Mouse (Mus musculus): Measurements from ENCODE around the gene Tmem129. TPM values are rescaled to one million over a fixed set of nuclear protein-coding genes. Genes with fewer than 3 reads are reported as not detected.

Gene Tmem129
- total and polyA plus RNA-seq, 3 experiments: 40.2 to 51.3 TPM; not detected in 1

GRCm38 (mm10) chr5:33697947-33698512, 39.8 kb upstream of the Tmem129 start:
- no peak for TF ChIP-seq ZNF384 (IDR thresholded peaks at IDR 0.05; ENCODE audit: low read depth, low read length)
- TF ChIP-seq CTCF (IDR thresholded peaks at IDR 0.05 in 2 of 3, conservative IDR thresholded peaks at IDR 0.05 in 1 of 3; ENCODE audit: control insufficient read depth in 1 of 3, insufficient read depth in 1 of 3, low read depth in 2 of 3, low read length in 3 of 3, poor library complexity in 1 of 3, severe bottlenecking in 1 of 3): no peak
- TF ChIP-seq MYC (IDR thresholded peaks at IDR 0.05; ENCODE audit: low read depth, low read length): no peak
- no peak for TF ChIP-seq MAX (IDR thresholded peaks at IDR 0.05; ENCODE audit: low read length)
- TF ChIP-seq TBP (IDR thresholded peaks at IDR 0.05; ENCODE audit: low read depth, low read length): no peak
- TF ChIP-seq TAL1 (IDR thresholded peaks at IDR 0.05; ENCODE audit: low read length): no peak
- Histone ChIP-seq H3K27ac (ENCODE audit: control insufficient read depth, low read depth, low read length) (no peak overlapping the region), H3K27me3 (ENCODE audit: control insufficient read depth in 1 of 2, insufficient read depth in 2 of 2, low read length in 2 of 2) (peaks cover 2 to 11% of the 10 kb centered on the region in 2 experiments), H3K79me2 (ENCODE audit: control insufficient read depth, insufficient read depth, low read length, poor library complexity) (no peaks in the 10 kb centered on the region), H3K9me3 (replicated peaks; ENCODE audit: insufficient read depth, low read length) (no peaks in the 10 kb centered on the region), H3K4me3 (ENCODE audit: control insufficient read depth in 1 of 2, insufficient read depth in 1 of 2, low read depth in 2 of 2, low read length in 2 of 2) (no peak overlapping the region), H3K4me1 (ENCODE audit: control insufficient read depth in 1 of 2, insufficient read depth in 2 of 2, low read length in 2 of 2) (no peaks in the 10 kb centered on the region), H3K9ac (ENCODE audit: control insufficient read depth, low read depth, low read length, poor library complexity, severe bottlenecking) (no peak overlapping the region), H3K36me3 (ENCODE audit: control insufficient read depth in 1 of 2, insufficient read depth in 2 of 2, low read length in 2 of 2) (no peaks in the 10 kb centered on the region)
- DNase-seq (ENCODE audit: low read depth, low spot score): no peak

GRCm38 (mm10) chr5:33697534-33697933, 39.3 kb upstream of the Tmem129 start:
- H3K27me3 ChIP-seq (ENCODE audit: control insufficient read depth in 1 of 2, insufficient read depth in 2 of 2, low read length in 2 of 2): peaks cover 2 to 11% of the 10 kb centered on the region in 2 experiments
- no peaks in the 10 kb centered on the region for H3K9me3 ChIP-seq (replicated peaks; ENCODE audit: insufficient read depth, low read length)
- no peaks in the 10 kb centered on the region for H3K36me3 ChIP-seq (ENCODE audit: control insufficient read depth in 1 of 2, insufficient read depth in 2 of 2, low read length in 2 of 2)
- no peaks in the 10 kb centered on the region for H3K4me1 ChIP-seq (ENCODE audit: control insufficient read depth in 1 of 2, insufficient read depth in 2 of 2, low read length in 2 of 2)
- no peak overlapping the region for H3K4me3 ChIP-seq (ENCODE audit: control insufficient read depth in 1 of 2, insufficient read depth in 1 of 2, low read depth in 2 of 2, low read length in 2 of 2)
- H3K9ac ChIP-seq (ENCODE audit: control insufficient read depth, low read depth, low read length, poor library complexity, severe bottlenecking): no peak overlapping the region
- TF ChIP-seq POLR2AphosphoS2 (IDR thresholded peaks at IDR 0.05; ENCODE audit: low read length) (no peak), GATA1 (IDR thresholded peaks at IDR 0.05; ENCODE audit: low read depth, low read length) (0 out of 2 replicates have a peak, but pooled peaks have one; percentile 21)
- no peak for DNase-seq (ENCODE audit: low read depth, low spot score)
- no peaks in the 10 kb centered on the region for H3K79me2 ChIP-seq (ENCODE audit: control insufficient read depth, insufficient read depth, low read length, poor library complexity)
- no peak overlapping the region for H3K27ac ChIP-seq (ENCODE audit: control insufficient read depth, low read depth, low read length)

DNA sequence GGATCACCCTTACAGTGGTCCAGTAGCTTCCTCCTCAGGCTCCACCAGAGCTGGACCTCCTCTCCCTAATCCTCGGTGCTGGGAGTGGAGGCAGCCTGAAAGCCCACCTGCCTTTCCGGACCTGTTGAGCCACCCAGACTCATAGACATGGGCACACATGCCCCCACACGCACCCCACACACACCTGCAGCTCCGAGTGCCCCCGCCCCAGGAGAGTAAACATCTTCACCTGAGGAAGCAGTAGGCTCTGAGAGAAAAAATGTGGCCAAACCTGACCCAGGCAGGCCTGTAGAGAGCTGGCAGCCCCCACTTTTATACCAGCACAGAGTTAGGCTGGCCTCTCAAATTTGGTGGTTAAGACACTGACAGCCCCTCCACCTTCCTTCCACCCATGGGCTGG, 38.2 kb upstream of the Tmem129 start:
- no peak for DNase-seq (ENCODE audit: low read depth, low spot score)
- Histone ChIP-seq H3K36me3 (ENCODE audit: control insufficient read depth in 1 of 2, insufficient read depth in 2 of 2, low read length in 2 of 2) (no peaks in the 10 kb centered on the region), H3K9me3 (replicated peaks; ENCODE audit: insufficient read depth, low read length) (no peaks in the 10 kb centered on the region), H3K27me3 (ENCODE audit: control insufficient read depth in 1 of 2, insufficient read depth in 2 of 2, low read length in 2 of 2) (peaks cover 2 to 11% of the 10 kb centered on the region in 2 experiments), H3K27ac (ENCODE audit: control insufficient read depth, low read depth, low read length) (no peak overlapping the region), H3K4me1 (ENCODE audit: control insufficient read depth in 1 of 2, insufficient read depth in 2 of 2, low read length in 2 of 2) (no peaks in the 10 kb centered on the region), H3K4me3 (ENCODE audit: control insufficient read depth in 1 of 2, insufficient read depth in 1 of 2, low read depth in 2 of 2, low read length in 2 of 2) (no peak overlapping the region), H3K79me2 (ENCODE audit: control insufficient read depth, insufficient read depth, low read length, poor library complexity) (no peaks in the 10 kb centered on the region), H3K9ac (ENCODE audit: control insufficient read depth, low read depth, low read length, poor library complexity, severe bottlenecking) (no peak overlapping the region)
- TF ChIP-seq POLR2A (IDR thresholded peaks at IDR 0.05; ENCODE audit: control insufficient read depth in 1 of 2, insufficient read depth in 1 of 2, low read depth in 1 of 2, low read length in 2 of 2, poor library complexity in 1 of 2) (no peak), ZKSCAN1 (IDR thresholded peaks at IDR 0.05; ENCODE audit: low read depth, low read length) (no peak), GABPA (IDR thresholded peaks at IDR 0.05; ENCODE audit: low read depth, low read length) (no peak), MXI1 (IDR thresholded peaks at IDR 0.05; ENCODE audit: low read depth, low read length) (no peak), NRF1 (IDR thresholded peaks at IDR 0.05; ENCODE audit: insufficient read depth, low read depth, low read length, poor library complexity, severe bottlenecking) (no peak)

All from MEL (cell line).